Mouse (Mus musculus) hindbrain, embryonic 15.5 days (tissue): ENCODE data around the gene Enthd1. TPM values are rescaled to one million over a fixed set of nuclear protein-coding genes. Genes with fewer than 3 reads are reported as not detected.

ENCODE experiments used
- ATAC-seq: fragments of 200-750 bp; cut with Nextera tagmentation; 2 replicates; pipeline ENCODE4 v1.8.0; 2017; ENCODE audit warnings: low read depth, moderate number of reproducible peaks, moderate TSS enrichment; ENCODE audit not compliant: low FRiP score
- H3K27ac ChIP-seq: fragments of 300-500 bp; sonication (generic); replicated peaks from 2 replicates; pipeline ENCODE4 v1.5.1; 2015; ENCODE audit warnings: mild to moderate bottlenecking, inconsistent platforms
- H3K27me3 ChIP-seq: fragments of 300-500 bp; sonication (generic); 2 replicates; pipeline ENCODE4 v1.6.1; 2015; ENCODE audit warnings: control low read depth, inconsistent platforms
- H3K36me3 ChIP-seq: fragments of 300-500 bp; sonication (generic); 2 replicates; pipeline ENCODE4 v1.6.1; 2015; ENCODE audit warnings: control low read depth, inconsistent platforms
- H3K4me1 ChIP-seq: fragments of 300-500 bp; sonication (generic); replicated peaks from 2 replicates; pipeline ENCODE4 v1.6.1; 2015; ENCODE audit warnings: control low read depth, inconsistent platforms
- H3K4me2 ChIP-seq: fragments of 300-500 bp; sonication (generic); 2 replicates; pipeline ENCODE4 v1.6.1; 2015; ENCODE audit warnings: moderate library complexity, mild to moderate bottlenecking, inconsistent platforms
- H3K4me3 ChIP-seq: fragments of 300-500 bp; sonication (generic); 2 replicates; pipeline ENCODE4 v1.5.1; 2015; ENCODE audit warnings: mild to moderate bottlenecking, inconsistent platforms
- H3K9ac ChIP-seq: fragments of 300-500 bp; sonication (generic); 2 replicates; pipeline ENCODE4 v1.6.1; 2015; ENCODE audit warnings: inconsistent platforms
- H3K9me3 ChIP-seq: fragments of 300-500 bp; sonication (generic); 2 replicates; pipeline ENCODE4 v1.6.1; 2016; ENCODE audit warnings: control low read depth, inconsistent platforms
- WGBS: fragments of 180-500 bp; shearing (Covaris S2); methylation state at CpG from one replicate; pipeline ENCODE4 v1.1.7; 2015; 5-methylcytosine and 5-hydroxymethylcytosine counted together
- polyA plus RNA-seq: library from polyadenylated mRNA; unstranded; fragments of >200 nt; fragmentation: Nextera tagmentation; extraction: Ambion mirVana; gene quantifications from 2 replicates; pipeline ENCODE4 v1.2.1, GENCODE M21; 2015

Enthd1 gene
- not detected in 2 replicates for polyA plus RNA-seq

- WGBS: 73% methylated on average over 19 of the region's 19 CpGs
Observed at GRCm38 (mm10) chr15:80565106-80565665, at the start of gene Enthd1. Gene Enthd1, minus strand, starts transcription at chr15:80565156.

GRCm38 (mm10) chr15:80613904-80614303 is 48.9 kb upstream of the Enthd1 start:
- Histone ChIP-seq H3K4me2 (no peak overlapping the region), H3K36me3 (no peaks in the 10 kb centered on the region), H3K4me1 (peaks cover 20% of the 10 kb centered on the region), H3K27ac (no peak overlapping the region), H3K9ac (no peak overlapping the region), H3K4me3 (no peak overlapping the region), H3K27me3 (peaks cover 6% of the 10 kb centered on the region), H3K9me3 (no peaks in the 10 kb centered on the region)
- WGBS: 61% methylated on average over 5 of the region's 5 CpGs
- no peak for ATAC-seq

More at GRCm38 (mm10) chr15:80565106-80565665, at the start of gene Enthd1:
- Histone ChIP-seq H3K27ac (no peak within 1 kb of the TSS), H3K4me1 (0 out of 2 replicates have a peak, but pooled peaks cover 7% of the 10 kb centered on the region), H3K27me3 (no peaks in the 10 kb centered on the region), H3K4me2 (no peak within 1 kb of the TSS), H3K9me3 (no peaks in the 10 kb centered on the region), H3K9ac (no peak within 1 kb of the TSS), H3K36me3 (no peaks in the 10 kb centered on the region), H3K4me3 (no peak within 1 kb of the TSS)
- ATAC-seq: no peak

- WGBS: 66% methylated on average over 5 of the region's 5 CpGs
Observed at GRCm38 (mm10) chr15:80611478-80611877, 46.5 kb upstream of the Enthd1 start.

GRCm38 (mm10) chr15:80610335-80610734 is 45.4 kb upstream of the Enthd1 start:
- no peaks in the 10 kb centered on the region for H3K36me3 ChIP-seq
- ATAC-seq: no peak
- WGBS: 76% methylated on average over 2 of the region's 2 CpGs

More at GRCm38 (mm10) chr15:80611478-80611877, 46.5 kb upstream of the Enthd1 start:
- no peaks in the 10 kb centered on the region for H3K9me3 ChIP-seq
- peaks cover 3% of the 10 kb centered on the region; the same call in 1 of the 2 replicates for H3K27me3 ChIP-seq
- H3K36me3 ChIP-seq: no peaks in the 10 kb centered on the region
- H3K4me1 ChIP-seq: peaks cover 19% of the 10 kb centered on the region
- no peak for ATAC-seq
- H3K4me3 ChIP-seq: no peak overlapping the region
- H3K4me2 ChIP-seq: no peak overlapping the region
- H3K9ac ChIP-seq: no peak overlapping the region
- H3K27ac ChIP-seq: no peak overlapping the region

GRCm38 (mm10) chr15:80607970-80608369 is 43.0 kb upstream of the Enthd1 start:
- no peaks in the 10 kb centered on the region for H3K4me1 ChIP-seq
- ATAC-seq: no peak

More at GRCm38 (mm10) chr15:80610335-80610734, 45.4 kb upstream of the Enthd1 start:
- Histone ChIP-seq H3K4me2 (no peak overlapping the region), H3K4me1 (peaks cover 7% of the 10 kb centered on the region), H3K9ac (no peak overlapping the region), H3K27me3 (no peaks in the 10 kb centered on the region), H3K27ac (no peak overlapping the region), H3K4me3 (no peak overlapping the region), H3K9me3 (no peaks in the 10 kb centered on the region)

GRCm38 (mm10) chr15:80604026-80604425 is 39.1 kb upstream of the Enthd1 start:
- ATAC-seq: no peak
- Histone ChIP-seq H3K27me3 (no peaks in the 10 kb centered on the region), H3K4me2 (no peak overlapping the region), H3K4me1 (no peaks in the 10 kb centered on the region), H3K36me3 (no peaks in the 10 kb centered on the region), H3K9ac (no peak overlapping the region), H3K9me3 (no peaks in the 10 kb centered on the region), H3K27ac (no peak overlapping the region), H3K4me3 (no peak overlapping the region)
- 86% methylated on average over 6 of the region's 6 CpGs for WGBS

More at GRCm38 (mm10) chr15:80607970-80608369, 43.0 kb upstream of the Enthd1 start:
- Histone ChIP-seq H3K27me3 (no peaks in the 10 kb centered on the region), H3K9ac (no peak overlapping the region), H3K4me2 (no peak overlapping the region), H3K4me3 (no peak overlapping the region), H3K36me3 (no peaks in the 10 kb centered on the region), H3K9me3 (no peaks in the 10 kb centered on the region), H3K27ac (no peak overlapping the region)
- 83% methylated on average over 3 of the region's 3 CpGs for WGBS

- Histone ChIP-seq H3K27ac (no peak overlapping the region), H3K4me1 (no peaks in the 10 kb centered on the region), H3K4me3 (no peak overlapping the region), H3K4me2 (no peak overlapping the region), H3K9ac (no peak overlapping the region), H3K27me3 (no peaks in the 10 kb centered on the region), H3K36me3 (no peaks in the 10 kb centered on the region), H3K9me3 (no peaks in the 10 kb centered on the region)
- ATAC-seq: no peak
- 53% methylated on average over 7 of the region's 7 CpGs for WGBS
Observed at GRCm38 (mm10) chr15:80602487-80602886, 37.5 kb upstream of the Enthd1 start.

- 35% methylated on average over 7 of the region's 7 CpGs for WGBS
- H3K4me3 ChIP-seq: no peak overlapping the region
- H3K36me3 ChIP-seq: no peaks in the 10 kb centered on the region
- H3K27ac ChIP-seq: no peak overlapping the region
- H3K27me3 ChIP-seq: no peaks in the 10 kb centered on the region
- H3K9ac ChIP-seq: no peak overlapping the region
- H3K4me2 ChIP-seq: no peak overlapping the region
- no peaks in the 10 kb centered on the region for H3K9me3 ChIP-seq
- ATAC-seq: no peak
- no peaks in the 10 kb centered on the region for H3K4me1 ChIP-seq
Observed at GRCm38 (mm10) chr15:80601456-80601855, 36.5 kb upstream of the Enthd1 start.

- 83% methylated on average over 4 of the region's 4 CpGs for WGBS
- H3K36me3 ChIP-seq: no peaks in the 10 kb centered on the region
- no peak for ATAC-seq
- no peaks in the 10 kb centered on the region for H3K4me1 ChIP-seq
- no peaks in the 10 kb centered on the region for H3K9me3 ChIP-seq
- H3K4me3 ChIP-seq: no peak overlapping the region
- H3K27ac ChIP-seq: no peak overlapping the region
- H3K27me3 ChIP-seq: no peaks in the 10 kb centered on the region
- H3K4me2 ChIP-seq: no peak overlapping the region
- H3K9ac ChIP-seq: no peak overlapping the region
Observed at GRCm38 (mm10) chr15:80599843-80600242, 34.9 kb upstream of the Enthd1 start.

- H3K27ac ChIP-seq: no peak overlapping the region
- 54% methylated on average over 16 of the region's 16 CpGs for WGBS
Observed at GRCm38 (mm10) chr15:80599213-80599750, 34.3 kb upstream of the Enthd1 start.

GRCm38 (mm10) chr15:80598750-80599149 is 33.8 kb upstream of the Enthd1 start:
- no peak for ATAC-seq
- no peaks in the 10 kb centered on the region for H3K27me3 ChIP-seq

More at GRCm38 (mm10) chr15:80599213-80599750, 34.3 kb upstream of the Enthd1 start:
- Histone ChIP-seq H3K4me2 (no peak overlapping the region), H3K9me3 (no peaks in the 10 kb centered on the region), H3K36me3 (no peaks in the 10 kb centered on the region), H3K9ac (no peak overlapping the region), H3K27me3 (no peaks in the 10 kb centered on the region), H3K4me1 (no peaks in the 10 kb centered on the region), H3K4me3 (no peak overlapping the region)
- ATAC-seq: no peak

GRCm38 (mm10) chr15:80593877-80594276 is 28.9 kb upstream of the Enthd1 start:
- Histone ChIP-seq H3K9ac (no peak overlapping the region), H3K36me3 (no peaks in the 10 kb centered on the region), H3K4me2 (no peak overlapping the region), H3K4me1 (no peaks in the 10 kb centered on the region), H3K4me3 (no peak overlapping the region), H3K27ac (no peak overlapping the region), H3K9me3 (no peaks in the 10 kb centered on the region), H3K27me3 (no peaks in the 10 kb centered on the region)
- WGBS: 61% methylated on average over 5 of the region's 5 CpGs
- ATAC-seq: no peak

More at GRCm38 (mm10) chr15:80598750-80599149, 33.8 kb upstream of the Enthd1 start:
- WGBS: 57% methylated on average over 12 of the region's 12 CpGs
- Histone ChIP-seq H3K27ac (no peak overlapping the region), H3K36me3 (no peaks in the 10 kb centered on the region), H3K4me1 (no peaks in the 10 kb centered on the region), H3K9me3 (no peaks in the 10 kb centered on the region), H3K4me3 (no peak overlapping the region), H3K4me2 (no peak overlapping the region), H3K9ac (no peak overlapping the region)
